Mouse (Mus musculus): Measurements from ENCODE around the gene Egflam. TPM values are rescaled to one million over a fixed set of nuclear protein-coding genes. Genes with fewer than 3 reads are reported as not detected.

The Egflam gene
- polyA plus RNA-seq, 1 experiment from 2014 or later, result 9.1 TPM

DNA sequence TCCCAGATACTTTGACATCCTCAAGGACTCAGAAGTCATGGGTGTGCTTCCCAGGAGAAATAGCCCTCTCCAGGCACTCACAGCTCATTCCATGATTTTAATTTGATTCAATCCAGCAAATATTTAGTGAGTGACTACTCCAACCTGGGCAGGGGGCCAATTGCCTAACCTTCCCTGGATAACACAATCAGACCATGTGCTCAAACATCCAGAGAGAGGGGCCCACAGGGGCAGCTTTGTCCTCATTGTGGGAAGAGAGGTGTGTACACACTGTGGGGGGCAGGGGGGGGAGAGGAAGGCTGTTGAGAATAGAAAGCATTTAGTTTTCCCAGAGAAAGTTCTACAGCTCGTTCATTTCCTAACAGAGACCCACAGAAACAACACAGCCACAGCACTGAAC is 184.5 kb downstream of the Egflam start:
- 27% methylated on average over 1 of the region's 1 CpGs for WGBS
- Histone ChIP-seq H3K36me3 (no peaks in the 10 kb centered on the region), H3K27ac (ENCODE audit: poor library complexity, severe bottlenecking) (peak overlapping the region; percentile 51), H3K27me3 (replicated peaks) (no peaks in the 10 kb centered on the region), H3K9ac (no peak overlapping the region), H3K9me3 (replicated peaks) (no peaks in the 10 kb centered on the region), H3K4me1 (replicated peaks) (peaks cover 20% of the 10 kb centered on the region), H3K4me3 (no peak overlapping the region), H3K4me2 (no peak overlapping the region)
- ATAC-seq (ENCODE audit: insufficient number of reproducible peaks, low FRiP score), result peak; percentile 42; the same call in 1 of the 2 replicates

DNA sequence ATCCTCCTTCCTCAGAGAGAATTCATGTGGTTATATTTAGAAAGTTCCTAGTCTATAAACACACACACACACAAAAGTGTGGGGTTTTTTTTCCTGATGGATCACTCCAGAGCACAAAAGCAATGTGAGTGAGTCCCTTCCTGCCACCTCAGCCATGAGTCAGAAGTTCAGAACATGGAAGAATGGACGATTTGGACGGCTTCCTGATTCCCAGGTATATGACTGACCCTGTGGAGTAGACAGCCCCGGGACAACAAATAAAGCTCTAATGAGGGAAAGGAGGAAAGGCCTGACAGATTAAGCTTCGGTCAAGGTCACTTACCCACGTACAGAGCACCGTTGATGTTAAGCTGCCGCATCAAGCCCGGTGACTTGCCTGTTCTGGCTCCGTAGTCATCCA is 190.0 kb downstream of the Egflam start:
- Histone ChIP-seq H3K4me3 (no peak overlapping the region), H3K9ac (no peak overlapping the region), H3K27me3 (replicated peaks) (no peaks in the 10 kb centered on the region), H3K4me2 (no peak overlapping the region), H3K9me3 (replicated peaks) (no peaks in the 10 kb centered on the region), H3K36me3 (no peaks in the 10 kb centered on the region), H3K4me1 (replicated peaks) (peaks cover 35% of the 10 kb centered on the region), H3K27ac (ENCODE audit: poor library complexity, severe bottlenecking) (no peak overlapping the region)
- 78% methylated on average over 9 of the region's 9 CpGs for WGBS
- ATAC-seq (ENCODE audit: insufficient number of reproducible peaks, low FRiP score), result no peak

GRCm38 (mm10) chr15:7207292-7207691 is 190.9 kb downstream of the Egflam start:
- no peak overlapping the region for H3K27ac ChIP-seq (ENCODE audit: poor library complexity, severe bottlenecking)
- peaks cover 38% of the 10 kb centered on the region for H3K4me1 ChIP-seq (replicated peaks)
- H3K27me3 ChIP-seq (replicated peaks), result no peaks in the 10 kb centered on the region
- H3K9me3 ChIP-seq (replicated peaks), result no peaks in the 10 kb centered on the region
- no peak for ATAC-seq (ENCODE audit: insufficient number of reproducible peaks, low FRiP score)
- no peaks in the 10 kb centered on the region for H3K36me3 ChIP-seq
- no peak overlapping the region for H3K4me3 ChIP-seq
- no peak overlapping the region for H3K4me2 ChIP-seq
- WGBS, result 89% methylated on average over 7 of the region's 7 CpGs
- no peak overlapping the region for H3K9ac ChIP-seq

- no peak overlapping the region for H3K4me3 ChIP-seq
- peak overlapping the region; percentile 61 for H3K27ac ChIP-seq (ENCODE audit: poor library complexity, severe bottlenecking)
- H3K4me1 ChIP-seq (replicated peaks), result peaks cover 49% of the 10 kb centered on the region
- H3K9ac ChIP-seq, result no peak overlapping the region
- H3K9me3 ChIP-seq (replicated peaks), result no peaks in the 10 kb centered on the region
- no peak for ATAC-seq (ENCODE audit: insufficient number of reproducible peaks, low FRiP score)
- 30% methylated on average over 5 of the region's 5 CpGs for WGBS
- no peaks in the 10 kb centered on the region for H3K36me3 ChIP-seq
- no peaks in the 10 kb centered on the region for H3K27me3 ChIP-seq (replicated peaks)
- H3K4me2 ChIP-seq, result no peak overlapping the region
Observed at GRCm38 (mm10) chr15:7206110-7206509, 192.1 kb downstream of the Egflam start.

DNA sequence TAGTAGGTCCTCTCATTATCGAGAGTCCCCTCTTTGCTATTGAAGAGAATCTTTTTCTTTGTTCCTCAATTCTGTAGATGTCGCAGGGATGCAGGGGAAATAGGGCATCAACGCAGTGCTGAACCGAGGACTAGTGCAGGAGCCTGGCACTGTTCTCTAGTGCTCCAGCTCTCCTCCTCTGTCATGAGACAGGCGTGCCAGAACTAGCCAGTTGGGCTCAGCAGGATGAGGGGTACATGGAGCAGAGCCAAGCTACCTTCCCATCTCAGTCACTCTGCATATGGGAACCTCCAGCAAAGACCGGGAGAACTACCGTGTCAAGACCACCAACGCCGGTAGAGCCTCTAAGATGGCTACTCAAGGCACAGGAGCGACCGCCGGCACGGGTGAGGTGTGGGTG is 193.3 kb downstream of the Egflam start:
- no peak overlapping the region for H3K27ac ChIP-seq (ENCODE audit: poor library complexity, severe bottlenecking)
- peaks cover 52% of the 10 kb centered on the region for H3K4me1 ChIP-seq (replicated peaks)
- no peaks in the 10 kb centered on the region for H3K27me3 ChIP-seq (replicated peaks)
- no peaks in the 10 kb centered on the region for H3K36me3 ChIP-seq
- no peak for ATAC-seq (ENCODE audit: insufficient number of reproducible peaks, low FRiP score)
- H3K4me2 ChIP-seq, result no peak overlapping the region
- H3K9me3 ChIP-seq (replicated peaks), result no peaks in the 10 kb centered on the region
- H3K9ac ChIP-seq, result no peak overlapping the region
- WGBS, result 87% methylated on average over 13 of the region's 13 CpGs
- H3K4me3 ChIP-seq, result no peak overlapping the region

DNA sequence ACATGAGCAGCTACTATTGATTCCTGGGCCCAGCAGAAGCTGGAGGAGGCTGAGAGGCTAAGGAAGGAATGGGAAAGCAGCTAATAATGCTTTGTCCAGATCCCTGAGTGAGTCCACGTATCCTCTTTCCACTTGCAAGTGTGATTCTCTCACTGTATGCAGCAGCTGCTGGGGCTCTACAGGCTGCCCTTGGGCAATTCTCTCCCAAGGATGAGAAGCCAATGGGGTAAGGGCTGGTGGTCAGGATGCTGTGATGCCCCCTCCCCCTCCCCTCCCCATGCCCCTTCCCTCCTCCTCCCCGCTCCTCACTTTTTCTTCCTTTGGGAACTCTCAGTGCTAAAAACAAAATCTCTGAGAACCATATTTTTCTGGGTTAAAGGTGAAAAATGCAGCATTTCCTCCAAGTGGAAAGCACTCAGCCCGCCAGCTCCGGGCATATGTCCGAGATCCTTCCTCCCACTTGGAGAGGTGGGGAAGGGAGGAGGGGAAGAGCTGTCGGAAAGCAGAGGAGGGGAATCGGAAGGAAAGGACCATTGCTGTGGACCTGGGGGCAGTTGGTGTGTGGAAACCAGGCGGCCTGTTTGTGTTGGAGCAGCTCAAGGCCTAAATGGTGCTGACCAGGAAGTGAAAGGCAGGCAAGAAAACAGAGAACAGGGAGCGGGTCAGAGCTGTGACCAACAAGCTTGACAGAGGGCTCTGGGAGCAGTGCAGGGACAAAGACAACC is 194.4 kb downstream of the Egflam start:
- Histone ChIP-seq H3K27ac (ENCODE audit: poor library complexity, severe bottlenecking) (peak overlapping the region; percentile 36), H3K36me3 (no peaks in the 10 kb centered on the region), H3K27me3 (replicated peaks) (no peaks in the 10 kb centered on the region), H3K9ac (no peak overlapping the region), H3K4me3 (no peak overlapping the region), H3K4me1 (replicated peaks) (peaks cover 59% of the 10 kb centered on the region), H3K9me3 (replicated peaks) (no peaks in the 10 kb centered on the region), H3K4me2 (no peak overlapping the region)
- peak; percentile 50; the same call in 1 of the 2 replicates for ATAC-seq (ENCODE audit: insufficient number of reproducible peaks, low FRiP score)
- 45% methylated on average over 9 of the region's 9 CpGs for WGBS

GRCm38 (mm10) chr15:7202981-7203380 is 195.2 kb downstream of the Egflam start:
- no peaks in the 10 kb centered on the region for H3K9me3 ChIP-seq (replicated peaks)
- no peak overlapping the region for H3K4me3 ChIP-seq
- H3K27me3 ChIP-seq (replicated peaks), result no peaks in the 10 kb centered on the region
- H3K36me3 ChIP-seq, result no peaks in the 10 kb centered on the region
- no peak overlapping the region for H3K27ac ChIP-seq (ENCODE audit: poor library complexity, severe bottlenecking)
- 90% methylated on average over 5 of the region's 5 CpGs for WGBS
- H3K4me2 ChIP-seq, result no peak overlapping the region
- no peak for ATAC-seq (ENCODE audit: insufficient number of reproducible peaks, low FRiP score)
- H3K4me1 ChIP-seq (replicated peaks), result peaks cover 60% of the 10 kb centered on the region
- no peak overlapping the region for H3K9ac ChIP-seq

- Histone ChIP-seq H3K9ac (0 out of 2 replicates have a peak overlapping the region, but pooled peaks have one; percentile 27), H3K4me1 (replicated peaks) (peaks cover 60% of the 10 kb centered on the region)
Observed at GRCm38 (mm10) chr15:7201421-7202380, 196.5 kb downstream of the Egflam start.

GRCm38 (mm10) chr15:7200286-7200685 is 197.9 kb downstream of the Egflam start:
- 47% methylated on average over 6 of the region's 6 CpGs for WGBS
- Histone ChIP-seq H3K36me3 (no peaks in the 10 kb centered on the region), H3K9ac (no peak overlapping the region), H3K4me1 (replicated peaks) (peaks cover 46% of the 10 kb centered on the region), H3K9me3 (replicated peaks) (no peaks in the 10 kb centered on the region), H3K27me3 (replicated peaks) (no peaks in the 10 kb centered on the region), H3K4me2 (no peak overlapping the region), H3K27ac (ENCODE audit: poor library complexity, severe bottlenecking) (no peak overlapping the region), H3K4me3 (no peak overlapping the region)
- no peak for ATAC-seq (ENCODE audit: insufficient number of reproducible peaks, low FRiP score)

More at GRCm38 (mm10) chr15:7201421-7202380, 196.5 kb downstream of the Egflam start:
- Histone ChIP-seq H3K4me3 (no peak overlapping the region), H3K27ac (ENCODE audit: poor library complexity, severe bottlenecking) (peak overlapping the region; percentile 66), H3K9me3 (replicated peaks) (no peaks in the 10 kb centered on the region), H3K36me3 (no peaks in the 10 kb centered on the region), H3K27me3 (replicated peaks) (no peaks in the 10 kb centered on the region), H3K4me2 (no peak overlapping the region)
- WGBS, result 48% methylated on average over 9 of the region's 9 CpGs
- ATAC-seq (ENCODE audit: insufficient number of reproducible peaks, low FRiP score), result no peak

- ATAC-seq (ENCODE audit: insufficient number of reproducible peaks, low FRiP score), result no peak
- Histone ChIP-seq H3K9me3 (replicated peaks) (no peaks in the 10 kb centered on the region), H3K4me1 (replicated peaks) (peaks cover 46% of the 10 kb centered on the region), H3K27ac (ENCODE audit: poor library complexity, severe bottlenecking) (no peak overlapping the region), H3K4me2 (no peak overlapping the region), H3K36me3 (no peaks in the 10 kb centered on the region), H3K27me3 (replicated peaks) (no peaks in the 10 kb centered on the region), H3K9ac (0 out of 2 replicates have a peak overlapping the region, but pooled peaks have one; percentile 18), H3K4me3 (no peak overlapping the region)
- 48% methylated on average over 2 of the region's 2 CpGs for WGBS
Observed at GRCm38 (mm10) chr15:7198816-7199215, 199.4 kb downstream of the Egflam start.

Data from heart, embryonic 12.5 days (tissue).